Mouse (Mus musculus): ENCODE measurements around the gene Faim. TPM values are rescaled to one million over a fixed set of nuclear protein-coding genes. Genes with fewer than 3 reads are reported as not detected.

Faim gene
- polyA plus RNA-seq, 1 experiment from 2014 or later = 74.7 TPM

- Histone ChIP-seq H3K27me3 (ENCODE audit: control insufficient read depth, insufficient read depth, low read length) (no peaks in the 10 kb centered on the region), H3K4me2 (ENCODE audit: low read depth, low read length, severe bottlenecking) (no peak overlapping the region), H3K4me3 (ENCODE audit: low read depth, low read length) (no peak overlapping the region), H3K27ac (ENCODE audit: low read depth, low read length) (no peak overlapping the region), H3K9ac (ENCODE audit: low read length) (no peak overlapping the region), H3K9me3 (ENCODE audit: control insufficient read depth, low read length) (no peaks in the 10 kb centered on the region), H3K4me1 (replicated peaks; ENCODE audit: control insufficient read depth, insufficient read depth, low read length) (no peaks in the 10 kb centered on the region), H3K36me3 (ENCODE audit: control insufficient read depth, insufficient read depth, low read length) (no peaks in the 10 kb centered on the region)
- ATAC-seq (replicated peaks; ENCODE audit: low FRiP score) (no peak), DNase-seq (ENCODE audit: low spot score) (no peak)
- 75% methylated on average over 3 of the region's 3 CpGs for WGBS
Observed at GRCm38 (mm10) chr9:99016301-99016700, 30.1 kb downstream of the Faim start.

DNA sequence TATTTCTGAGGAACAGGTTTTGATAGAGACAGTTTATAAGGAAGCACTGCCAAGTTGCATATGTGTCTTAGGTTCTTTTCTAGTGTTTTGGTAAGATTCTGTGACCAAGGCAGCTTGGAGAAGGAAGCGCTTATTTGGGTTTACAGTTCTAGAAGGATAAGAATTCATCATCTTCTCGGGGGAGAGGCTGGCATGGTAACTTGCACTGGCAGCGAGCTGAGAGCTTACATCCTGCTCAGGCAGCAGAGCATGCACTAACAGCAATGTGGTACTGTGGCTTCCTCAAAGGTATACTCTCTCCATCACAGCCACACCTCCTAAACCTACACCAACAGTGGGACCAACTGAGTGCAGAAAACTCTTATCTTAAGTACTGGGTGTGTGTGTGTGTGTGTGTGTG, 30.6 kb downstream of the Faim start:
- 88% methylated on average over 3 of the region's 3 CpGs for WGBS

DNA sequence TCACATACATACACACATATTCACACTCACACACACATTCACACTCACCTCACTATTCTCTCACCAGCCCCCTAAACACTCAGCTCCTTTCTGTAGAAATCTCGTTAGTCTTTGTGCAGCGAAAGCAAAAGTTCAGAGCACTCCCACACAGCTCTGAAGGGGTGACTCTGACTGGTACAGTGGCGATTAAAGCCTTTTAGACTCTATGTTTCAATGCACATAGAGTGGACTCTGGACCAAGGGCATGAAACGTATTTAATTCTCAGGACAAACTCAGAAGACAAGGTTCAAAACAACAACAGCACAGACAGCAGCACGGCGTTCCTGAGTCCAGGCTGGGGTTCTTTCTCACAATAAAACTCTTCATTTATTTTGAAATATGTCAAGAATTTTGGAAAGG, 31.5 kb downstream of the Faim start:
- Histone ChIP-seq H3K9me3 (ENCODE audit: control insufficient read depth, low read length) (no peaks in the 10 kb centered on the region), H3K4me3 (ENCODE audit: low read depth, low read length) (no peak overlapping the region), H3K4me1 (replicated peaks; ENCODE audit: control insufficient read depth, insufficient read depth, low read length) (no peaks in the 10 kb centered on the region), H3K27me3 (ENCODE audit: control insufficient read depth, insufficient read depth, low read length) (no peaks in the 10 kb centered on the region), H3K4me2 (ENCODE audit: low read depth, low read length, severe bottlenecking) (no peak overlapping the region), H3K36me3 (ENCODE audit: control insufficient read depth, insufficient read depth, low read length) (no peaks in the 10 kb centered on the region), H3K9ac (ENCODE audit: low read length) (no peak overlapping the region), H3K27ac (ENCODE audit: low read depth, low read length) (no peak overlapping the region)
- ATAC-seq (replicated peaks; ENCODE audit: low FRiP score) (no peak), DNase-seq (ENCODE audit: low spot score) (no peak)
- WGBS = 72% methylated on average over 6 of the region's 6 CpGs

More for the DNA sequence above, 30.6 kb downstream of the Faim start:
- Histone ChIP-seq H3K27ac (ENCODE audit: low read depth, low read length) (no peak overlapping the region), H3K4me1 (replicated peaks; ENCODE audit: control insufficient read depth, insufficient read depth, low read length) (no peaks in the 10 kb centered on the region), H3K27me3 (ENCODE audit: control insufficient read depth, insufficient read depth, low read length) (no peaks in the 10 kb centered on the region), H3K9me3 (ENCODE audit: control insufficient read depth, low read length) (no peaks in the 10 kb centered on the region), H3K4me2 (ENCODE audit: low read depth, low read length, severe bottlenecking) (no peak overlapping the region), H3K4me3 (ENCODE audit: low read depth, low read length) (no peak overlapping the region), H3K36me3 (ENCODE audit: control insufficient read depth, insufficient read depth, low read length) (no peaks in the 10 kb centered on the region), H3K9ac (ENCODE audit: low read length) (no peak overlapping the region)
- ATAC-seq (replicated peaks; ENCODE audit: low FRiP score) (no peak), DNase-seq (ENCODE audit: low spot score) (no peak)

DNA sequence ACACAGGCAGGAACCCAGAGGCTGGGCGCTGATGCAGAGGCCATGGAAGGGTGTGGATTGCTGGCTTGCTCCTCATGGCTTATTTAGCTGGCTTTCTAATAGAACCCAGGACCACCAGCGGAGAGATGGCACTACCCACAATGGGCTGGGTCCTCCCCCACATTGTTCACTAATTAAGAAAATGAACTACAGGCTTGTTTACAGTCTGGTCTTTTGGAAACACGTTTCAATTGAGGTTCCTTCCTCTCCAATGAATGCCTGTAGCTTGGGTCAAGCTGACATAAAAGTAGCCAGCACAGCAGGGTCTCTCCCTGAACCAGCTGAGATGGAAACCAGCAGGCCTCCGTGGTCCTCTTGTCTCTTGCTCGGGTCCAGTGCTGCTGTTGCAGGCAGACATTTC, 35.0 kb downstream of the Faim start:
- WGBS = 29% methylated on average over 5 of the region's 5 CpGs
- Histone ChIP-seq H3K36me3 (ENCODE audit: control insufficient read depth, insufficient read depth, low read length) (no peaks in the 10 kb centered on the region), H3K9me3 (ENCODE audit: control insufficient read depth, low read length) (no peaks in the 10 kb centered on the region), H3K27me3 (ENCODE audit: control insufficient read depth, insufficient read depth, low read length) (no peaks in the 10 kb centered on the region), H3K4me2 (ENCODE audit: low read depth, low read length, severe bottlenecking) (no peak overlapping the region), H3K4me1 (replicated peaks; ENCODE audit: control insufficient read depth, insufficient read depth, low read length) (no peaks in the 10 kb centered on the region), H3K4me3 (ENCODE audit: low read depth, low read length) (no peak overlapping the region), H3K9ac (ENCODE audit: low read length) (no peak overlapping the region), H3K27ac (ENCODE audit: low read depth, low read length) (no peak overlapping the region)
- DNase-seq (ENCODE audit: low spot score) (no peak), ATAC-seq (replicated peaks; ENCODE audit: low FRiP score) (no peak)

GRCm38 (mm10) chr9:99021751-99022150, 35.6 kb downstream of the Faim start:
- Histone ChIP-seq H3K9me3 (ENCODE audit: control insufficient read depth, low read length) (no peaks in the 10 kb centered on the region), H3K27ac (ENCODE audit: low read depth, low read length) (no peak overlapping the region), H3K36me3 (ENCODE audit: control insufficient read depth, insufficient read depth, low read length) (no peaks in the 10 kb centered on the region), H3K4me2 (ENCODE audit: low read depth, low read length, severe bottlenecking) (no peak overlapping the region), H3K27me3 (ENCODE audit: control insufficient read depth, insufficient read depth, low read length) (no peaks in the 10 kb centered on the region), H3K9ac (ENCODE audit: low read length) (no peak overlapping the region), H3K4me3 (ENCODE audit: low read depth, low read length) (no peak overlapping the region), H3K4me1 (replicated peaks; ENCODE audit: control insufficient read depth, insufficient read depth, low read length) (no peaks in the 10 kb centered on the region)
- ATAC-seq (replicated peaks; ENCODE audit: low FRiP score) = no peak
- DNase-seq (ENCODE audit: low spot score) = peak; percentile 33
- WGBS = 80% methylated on average over 4 of the region's 4 CpGs

- H3K9ac ChIP-seq (ENCODE audit: low read length) = no peak overlapping the region
- no peak overlapping the region for H3K4me2 ChIP-seq (ENCODE audit: low read depth, low read length, severe bottlenecking)
- H3K27me3 ChIP-seq (ENCODE audit: control insufficient read depth, insufficient read depth, low read length) = no peaks in the 10 kb centered on the region
- 88% methylated on average over 8 of the region's 8 CpGs for WGBS
- DNase-seq (ENCODE audit: low spot score) = no peak
- H3K4me3 ChIP-seq (ENCODE audit: low read depth, low read length) = no peak overlapping the region
- H3K9me3 ChIP-seq (ENCODE audit: control insufficient read depth, low read length) = no peaks in the 10 kb centered on the region
- ATAC-seq (replicated peaks; ENCODE audit: low FRiP score) = no peak
- no peaks in the 10 kb centered on the region for H3K4me1 ChIP-seq (replicated peaks; ENCODE audit: control insufficient read depth, insufficient read depth, low read length)
- no peak overlapping the region for H3K27ac ChIP-seq (ENCODE audit: low read depth, low read length)
- H3K36me3 ChIP-seq (ENCODE audit: control insufficient read depth, insufficient read depth, low read length) = no peaks in the 10 kb centered on the region; the same call in 1 of the 2 replicates
Observed at GRCm38 (mm10) chr9:99032031-99032430, 45.9 kb downstream of the Faim start.

- no peak for ATAC-seq (replicated peaks; ENCODE audit: low FRiP score)
- H3K4me1 ChIP-seq (replicated peaks; ENCODE audit: control insufficient read depth, insufficient read depth, low read length) = no peaks in the 10 kb centered on the region
- no peak overlapping the region for H3K27ac ChIP-seq (ENCODE audit: low read depth, low read length)
- H3K36me3 ChIP-seq (ENCODE audit: control insufficient read depth, insufficient read depth, low read length) = no peaks in the 10 kb centered on the region; the same call in 1 of the 2 replicates
- no peak overlapping the region for H3K4me2 ChIP-seq (ENCODE audit: low read depth, low read length, severe bottlenecking)
- 87% methylated on average over 8 of the region's 8 CpGs for WGBS
- no peak overlapping the region for H3K9ac ChIP-seq (ENCODE audit: low read length)
- DNase-seq (ENCODE audit: low spot score) = no peak
- no peak overlapping the region for H3K4me3 ChIP-seq (ENCODE audit: low read depth, low read length)
- H3K27me3 ChIP-seq (ENCODE audit: control insufficient read depth, insufficient read depth, low read length) = no peaks in the 10 kb centered on the region
- H3K9me3 ChIP-seq (ENCODE audit: control insufficient read depth, low read length) = no peaks in the 10 kb centered on the region
Observed at GRCm38 (mm10) chr9:99034111-99034510, 47.9 kb downstream of the Faim start.

- Histone ChIP-seq H3K9me3 (ENCODE audit: control insufficient read depth, low read length) (no peaks in the 10 kb centered on the region), H3K27ac (ENCODE audit: low read depth, low read length) (no peak within 1 kb of the TSS), H3K4me1 (replicated peaks; ENCODE audit: control insufficient read depth, insufficient read depth, low read length) (no peaks in the 10 kb centered on the region), H3K9ac (ENCODE audit: low read length) (no peak within 1 kb of the TSS), H3K4me3 (ENCODE audit: low read depth, low read length) (no peak within 1 kb of the TSS), H3K27me3 (ENCODE audit: control insufficient read depth, insufficient read depth, low read length) (no peaks in the 10 kb centered on the region), H3K36me3 (ENCODE audit: control insufficient read depth, insufficient read depth, low read length) (no peaks in the 10 kb centered on the region; the same call in 1 of the 2 replicates), H3K4me2 (ENCODE audit: low read depth, low read length, severe bottlenecking) (no peak within 1 kb of the TSS)
- WGBS = 88% methylated on average over 12 of the region's 12 CpGs
- DNase-seq (ENCODE audit: low spot score) (no peak), ATAC-seq (replicated peaks; ENCODE audit: low FRiP score) (no peak)
Observed at GRCm38 (mm10) chr9:99035575-99035974, 49.4 kb downstream of the Faim start, which contains the start of gene Gm1123. Gene Gm1123 (minus strand): TSS chr9:99035715.

GRCm38 (mm10) chr9:99041994-99042393, 55.8 kb downstream of the Faim start:
- Histone ChIP-seq H3K27ac (ENCODE audit: low read depth, low read length) (no peak overlapping the region), H3K4me1 (replicated peaks; ENCODE audit: control insufficient read depth, insufficient read depth, low read length) (no peaks in the 10 kb centered on the region), H3K9ac (ENCODE audit: low read length) (no peak overlapping the region), H3K4me3 (ENCODE audit: low read depth, low read length) (no peak overlapping the region), H3K9me3 (ENCODE audit: control insufficient read depth, low read length) (no peaks in the 10 kb centered on the region), H3K36me3 (ENCODE audit: control insufficient read depth, insufficient read depth, low read length) (no peaks in the 10 kb centered on the region), H3K4me2 (ENCODE audit: low read depth, low read length, severe bottlenecking) (no peak overlapping the region), H3K27me3 (ENCODE audit: control insufficient read depth, insufficient read depth, low read length) (no peaks in the 10 kb centered on the region)
- no peak for ATAC-seq (replicated peaks; ENCODE audit: low FRiP score)
- DNase-seq (ENCODE audit: low spot score) = no peak
- 85% methylated on average over 9 of the region's 9 CpGs for WGBS

All from forebrain, embryonic 11.5 days (tissue).